Mouse (Mus musculus) adrenal gland, postnatal 10 days (tissue): ENCODE data around the gene Gm11555. TPM values are rescaled to one million over a fixed set of nuclear protein-coding genes. Genes with fewer than 3 reads are reported as not detected.

Experiments used
- total RNA-seq, 2 experiments: library from RNA; stranded (reverse); gene quantifications; 2 replicates each; pipeline ENCODE4 v1.2.3; 2021

Gm11555 gene
- total RNA-seq, 2 experiments from 2014 or later = not detected

Other genes with a start within 250 kb of the Gm11555 start
- not detected for gene Krt12, start 228.0 kb downstream of the Gm11555 start, total RNA-seq
- gene Krt20, start 212.1 kb downstream of the Gm11555 start, total RNA-seq = 1 to 10 TPM; 1.8 to 2.3 TPM
- 10 to 100 TPM in 1 of 2 experiments, 1 to 10 TPM in 1; 4.4 to 12.8 TPM for gene Krt23, start 157.1 kb downstream of the Gm11555 start, total RNA-seq
- not detected for gene Krt39, start 128.9 kb downstream of the Gm11555 start, total RNA-seq
- gene Krt40, start 107.1 kb downstream of the Gm11555 start, total RNA-seq = not detected
- not detected for gene Krtap3-3, start 99.4 kb downstream of the Gm11555 start, total RNA-seq
- not detected for gene Krtap3-2, start 93.4 kb downstream of the Gm11555 start, total RNA-seq
- gene Gm11939, start 90.8 kb downstream of the Gm11555 start, total RNA-seq = not detected
- gene Krtap3-1, start 83.6 kb downstream of the Gm11555 start, total RNA-seq = not detected
- not detected for gene Krtap1-5, start 69.2 kb downstream of the Gm11555 start, total RNA-seq
- gene Krtap1-4, start 66.6 kb downstream of the Gm11555 start, total RNA-seq = not detected
- gene Krtap1-3, start 58.9 kb downstream of the Gm11555 start, total RNA-seq = not detected
- gene Krtap9-3, start 52.1 kb downstream of the Gm11555 start, total RNA-seq = not detected
- not detected for gene Gm11938, start 46.9 kb downstream of the Gm11555 start, total RNA-seq
- gene Gm11937, start 40.0 kb downstream of the Gm11555 start, total RNA-seq = not detected
- gene Krtap2-4, start 35.4 kb downstream of the Gm11555 start, total RNA-seq = not detected
- not detected for gene Gm11562, start 29.8 kb downstream of the Gm11555 start, total RNA-seq
- not detected for gene Krtap4-1, start 22.0 kb downstream of the Gm11555 start, total RNA-seq
- gene Krtap4-2, start 15.2 kb downstream of the Gm11555 start, total RNA-seq = not detected
- gene Krtap4-7, start 6.1 kb downstream of the Gm11555 start, total RNA-seq = not detected
- not detected for gene Gm11563, start 8.7 kb upstream of the Gm11555 start, total RNA-seq
- gene Krtap4-6, start 15.7 kb upstream of the Gm11555 start, total RNA-seq = not detected
- not detected for gene Gm14190, start 40.5 kb upstream of the Gm11555 start, total RNA-seq
- gene Gm14180, start 84.1 kb upstream of the Gm11555 start, total RNA-seq = not detected
- gene Gm11595, start 122.7 kb upstream of the Gm11555 start, total RNA-seq = not detected
- gene Krtap4-8, start 130.5 kb upstream of the Gm11555 start, total RNA-seq = not detected
- gene Krtap4-9, start 135.0 kb upstream of the Gm11555 start, total RNA-seq = not detected
- gene Gm11596, start 143.2 kb upstream of the Gm11555 start, total RNA-seq = not detected
- gene Gm11569, start 148.7 kb upstream of the Gm11555 start, total RNA-seq = not detected
- gene Gm11554, start 154.2 kb upstream of the Gm11555 start, total RNA-seq = not detected
- gene Krtap4-13, start 159.7 kb upstream of the Gm11555 start, total RNA-seq = not detected
- not detected for gene Gm11564, start 165.4 kb upstream of the Gm11555 start, total RNA-seq
- not detected for gene 2300003K06Rik, start 187.8 kb upstream of the Gm11555 start, total RNA-seq
- gene Krtap4-16, start 201.4 kb upstream of the Gm11555 start, total RNA-seq = not detected
- not detected for gene Gm11568, start 207.7 kb upstream of the Gm11555 start, total RNA-seq
- gene Gm11559, start 214.2 kb upstream of the Gm11555 start, total RNA-seq = not detected
- gene Krtap9-1, start 223.2 kb upstream of the Gm11555 start, total RNA-seq = not detected
- gene Gm11567, start 229.0 kb upstream of the Gm11555 start, total RNA-seq = not detected